In the genomic region with DNA sequence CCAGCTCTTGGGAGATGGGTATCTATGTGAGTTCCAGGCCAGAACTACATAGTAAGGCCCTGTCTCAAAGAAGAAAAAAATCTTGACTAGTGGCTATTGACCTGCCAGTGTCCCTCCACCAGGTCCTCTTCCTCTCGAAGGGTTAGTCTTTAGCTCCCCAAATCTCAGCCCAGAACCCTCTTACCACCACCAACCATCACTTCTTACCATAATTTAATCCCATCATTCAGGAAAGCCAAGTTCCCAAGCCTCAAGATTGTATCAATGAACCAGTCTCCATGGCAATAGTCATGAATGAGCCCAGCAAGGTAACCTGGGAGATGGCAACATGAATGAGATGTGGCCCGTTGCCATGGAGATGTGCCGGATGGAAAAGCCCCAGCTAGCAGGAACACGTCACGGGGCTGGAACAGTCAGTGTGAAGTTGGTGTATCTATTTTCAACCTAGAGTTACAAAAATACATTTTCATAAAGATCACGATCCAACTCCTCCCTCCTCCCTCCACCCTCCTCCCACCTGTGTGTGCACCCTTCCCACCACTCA, we compare ENCODE assay signal across 9 mouse cellular contexts.
DNase-seq lines count a peak whose midpoint lies in the region; ATAC-seq and TF ChIP-seq lines count a peak whose summit lies in the region.
"Had no signal": no experiment of that assay in that cellular context is flagged by ENCODE, and none has a peak within 500 bp of the region (broad histone marks: within the 10 kb centered on the region; RNA-seq: fewer than 3 reads in every experiment).

No protein-coding gene starts in this region.

- WGBS in hindbrain, embryonic 12.5 days, result 62% methylated on average over 6 of the region's 6 CpGs
- 77% methylated on average over 6 of the region's 6 CpGs for WGBS in liver, postnatal 0 days (ENCODE audit: insufficient replicate concordance)
- 80% methylated on average over 6 of the region's 6 CpGs for WGBS in heart, adult 2 months

- ATAC-seq in hindbrain, embryonic 12.5 days (ENCODE audit: low FRiP score), result 0 out of 2 replicates have a peak, but pooled peaks have one; percentile 69
- ATAC-seq in liver, postnatal 0 days, result no peak
- ATAC-seq in megakaryocyte progenitor cell, adult 5-6 weeks (replicated peaks; ENCODE audit: poor library complexity), result no peak

- peaks cover 12% of the 10 kb centered on the region for H3K4me1 ChIP-seq in hindbrain, embryonic 12.5 days
- H3K4me1 ChIP-seq in liver, postnatal 0 days (ENCODE audit: insufficient read depth), result no peaks in the 10 kb centered on the region
- no peaks in the 10 kb centered on the region for H3K4me1 ChIP-seq in heart, adult 2 months (ENCODE audit: control insufficient read depth, insufficient read depth, low read length)
- H3K4me1 ChIP-seq: limb, embryonic 13.5 days had no signal

- H3K9me3 ChIP-seq in hindbrain, embryonic 12.5 days (replicated peaks), result no peaks in the 10 kb centered on the region
- H3K9me3 ChIP-seq in liver, postnatal 0 days (ENCODE audit: low read length), result no peaks in the 10 kb centered on the region
- H3K9me3 ChIP-seq: limb, embryonic 13.5 days had no signal

- H3K4me2 ChIP-seq in hindbrain, embryonic 12.5 days (replicated peaks), result no peak overlapping the region
- no peak overlapping the region for H3K4me2 ChIP-seq in liver, postnatal 0 days (ENCODE audit: low read depth, low read length)
- H3K4me2 ChIP-seq: limb, embryonic 13.5 days had no signal

- H3K27me3 ChIP-seq in hindbrain, embryonic 12.5 days, result no peaks in the 10 kb centered on the region
- no peaks in the 10 kb centered on the region for H3K27me3 ChIP-seq in liver, postnatal 0 days (ENCODE audit: insufficient read depth, low read length)
- no peaks in the 10 kb centered on the region for H3K27me3 ChIP-seq in heart, adult 2 months (ENCODE audit: control insufficient read depth, insufficient read depth, low read length)
- H3K27me3 ChIP-seq: limb, embryonic 13.5 days had no signal

- no peak overlapping the region for H3K27ac ChIP-seq in hindbrain, embryonic 12.5 days
- no peak overlapping the region for H3K27ac ChIP-seq in liver, postnatal 0 days (ENCODE audit: low read depth)
- no peak overlapping the region for H3K27ac ChIP-seq in heart, adult 2 months
- H3K27ac ChIP-seq: limb, embryonic 13.5 days had no signal

- intact Hi-C loops in left cerebral cortex, postnatal 10 days (cut with DNase I), result no loop called here
- intact Hi-C loops in heart, adult 2 months (cut with DNase I), result loop anchor here (5.0 kb wide), 1 partner anchor 72 kb away; no protein-coding TSS in a partner anchor

- no peak for TF ChIP-seq POLR2A in heart, adult 2 months (IDR thresholded peaks at IDR 0.05; ENCODE audit: insufficient read depth, low read depth, low read length)

- H3K79me2 ChIP-seq in heart, adult 2 months (replicated peaks; ENCODE audit: control insufficient read depth, insufficient read depth, low read length), result no peaks in the 10 kb centered on the region

- peak; percentile 69 to 81 for DNase-seq in cerebellum, postnatal 36 days
- peak; percentile 88 to 94 for DNase-seq in left cerebral cortex, postnatal 10 days (ENCODE audit: extremely low spot score in 1 of 2, low spot score in 2 of 2)
- DNase-seq in right cerebral cortex, adult 2 months (ENCODE audit: low spot score in 2 of 2), result peak; percentile 94
- DNase-seq in liver, postnatal 0 days, result no peak
- no peak for DNase-seq in ovary, postnatal 36 days (ENCODE audit: low spot score)
- no peak for DNase-seq in heart, adult 2 months

- no peak for TF ChIP-seq CTCF in liver, postnatal 0 days (IDR thresholded peaks at IDR 0.05; ENCODE audit: low read depth)
- TF ChIP-seq CTCF in heart, adult 2 months (IDR thresholded peaks at IDR 0.05), result no peak

- TF ChIP-seq EP300 in liver, postnatal 0 days (IDR thresholded peaks at IDR 0.05; ENCODE audit: low read depth), result no peak
- no peak for TF ChIP-seq EP300 in heart, adult 2 months (IDR thresholded peaks at IDR 0.05; ENCODE audit: insufficient read depth, low read depth, low read length)

- no peak overlapping the region for H3K4me3 ChIP-seq in hindbrain, embryonic 12.5 days
- H3K4me3 ChIP-seq in liver, postnatal 0 days (ENCODE audit: low read depth, low read length), result no peak overlapping the region
- no peak overlapping the region for H3K4me3 ChIP-seq in heart, adult 2 months
- H3K4me3 ChIP-seq: limb, embryonic 13.5 days had no signal

- no peak overlapping the region for H3K9ac ChIP-seq in hindbrain, embryonic 12.5 days
- H3K9ac ChIP-seq in liver, postnatal 0 days (replicated peaks), result no peak overlapping the region
- no peak overlapping the region for H3K9ac ChIP-seq in heart, adult 2 months (ENCODE audit: low read depth, low read length)
- H3K9ac ChIP-seq: limb, embryonic 13.5 days had no signal

- H3K36me3 ChIP-seq in hindbrain, embryonic 12.5 days, result no peaks in the 10 kb centered on the region
- H3K36me3 ChIP-seq in liver, postnatal 0 days (replicated peaks; ENCODE audit: insufficient read depth, low read length), result no peaks in the 10 kb centered on the region
- no peaks in the 10 kb centered on the region for H3K36me3 ChIP-seq in heart, adult 2 months (ENCODE audit: control insufficient read depth, insufficient read depth, low read length)
- H3K36me3 ChIP-seq: limb, embryonic 13.5 days had no signal

Comparison
In these comparisons a context has a peak if more than half of its experiments do, and no peak if none do; other contexts are left out.
1. DNase-seq: peak in cerebellum, postnatal 36 days (2 of 2), left cerebral cortex, postnatal 10 days (2 of 2) and right cerebral cortex, adult 2 months (2 of 2); none in liver, postnatal 0 days (single experiment), ovary, postnatal 36 days (single experiment) and heart, adult 2 months (0 of 2).